Mouse (Mus musculus) cerebellum, postnatal 25 days (tissue): ENCODE measurements around the gene Otulinl.

Source experiments
- DNase-seq, 2 experiments: peaks; one replicate each; pipeline ENCODE4 v3.0.0; 2021; ENCODE audit warnings: mixed read lengths in 2 of 2

Otulinl gene

GRCm38 (mm10) chr15:27612533-27613221, 68.7 kb downstream of the Otulinl start:
- peak; percentile 77 to 84 for DNase-seq

- DNase-seq = no peak
Observed at GRCm38 (mm10) chr15:27609554-27609953, 71.8 kb downstream of the Otulinl start.

GRCm38 (mm10) chr15:27605252-27605651, 76.1 kb downstream of the Otulinl start:
- DNase-seq = no peak
